Mouse (Mus musculus) layer of hippocampus, postnatal 25 days (tissue): ENCODE results near the gene Calm1. TPM values are rescaled to one million over a fixed set of nuclear protein-coding genes. Genes with fewer than 3 reads are reported as not detected.
"Not testable (repeated sequence)": the region's sequence is repeated elsewhere in the genome, so short reads cannot be mapped to it uniquely, and the experiment has no call there.

ENCODE experiments used
- DNase-seq, 2 experiments: peaks; one replicate each; pipeline ENCODE4 v3.0.0; 2022; ENCODE audit warnings: mixed read lengths in 2 of 2, low spot score in 1 of 2; ENCODE audit errors: extremely low spot score in 1 of 2
- total RNA-seq, 2 experiments: library from RNA; stranded (reverse); gene quantifications; 2 replicates each; pipeline ENCODE4 v1.2.3; 2021

The Calm1 gene
- total RNA-seq, result 1,000 to 10,000 TPM; 1,915 to 2,063 TPM

- peak; percentile 97 to 98 for DNase-seq
Measured at GRCm38 (mm10) chr12:100198967-100199660, at the start of gene Calm1. Gene Calm1, plus strand, starts transcription at chr12:100199435.

DNA sequence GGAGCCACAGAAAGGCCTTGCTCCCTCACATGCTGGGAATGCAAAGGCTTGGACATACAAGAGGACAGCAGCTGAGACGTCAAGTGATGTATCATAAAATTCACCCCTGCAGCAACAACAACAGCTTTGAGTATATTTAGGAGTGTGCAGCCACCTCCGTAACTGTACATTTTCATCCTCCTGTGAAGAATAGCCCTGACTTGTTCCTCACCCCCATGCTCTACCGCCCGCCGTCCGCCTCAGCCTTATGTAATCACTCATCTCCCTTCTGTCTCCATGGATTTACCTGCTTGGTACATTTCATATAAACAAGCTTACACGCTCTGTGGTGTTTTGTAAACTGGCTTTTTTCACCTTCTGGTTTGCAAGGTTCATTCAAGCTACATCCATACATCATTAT, 46.8 kb upstream of the Calm1 start:
- no peak for DNase-seq

GRCm38 (mm10) chr12:100159261-100159975, 39.8 kb upstream of the Calm1 start, which contains the start of gene Nrde2:
Gene Nrde2, minus strand, starts transcription at chr12:100159653.
- peak; percentile 74 to 84 for DNase-seq

DNA sequence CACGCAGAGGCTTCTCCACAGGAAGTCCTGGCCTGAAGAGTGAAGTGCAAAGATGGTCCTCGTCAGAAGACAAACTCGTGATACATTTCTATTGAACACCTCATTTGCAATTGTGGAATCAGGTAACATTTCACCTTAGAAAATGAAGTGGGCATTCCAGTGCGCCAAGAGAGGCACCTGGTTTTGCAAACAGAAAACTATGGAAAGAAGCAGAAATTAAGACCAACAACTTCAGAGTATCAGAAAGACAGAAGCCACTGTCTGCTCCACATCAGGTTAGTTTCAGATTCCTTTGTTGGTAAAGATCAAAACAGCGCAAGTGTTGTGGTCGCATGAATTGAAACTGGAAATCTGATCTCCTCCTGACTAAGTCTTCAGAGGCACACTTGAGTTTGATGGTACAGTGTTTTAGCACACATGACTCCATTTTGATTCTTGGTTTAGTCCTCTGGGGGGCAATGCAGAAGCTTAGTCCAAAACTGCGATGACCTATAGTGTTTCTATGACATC, 34.2 kb upstream of the Calm1 start:
- DNase-seq, result no peak

GRCm38 (mm10) chr12:100166177-100166576, 33.1 kb upstream of the Calm1 start:
- DNase-seq, result peak in 1 of 2 experiments; percentile 61

- DNase-seq, result peak in 1 of 2 experiments; percentile 31
Measured at GRCm38 (mm10) chr12:100166939-100167338, 32.3 kb upstream of the Calm1 start.

- no peak for DNase-seq
Measured at GRCm38 (mm10) chr12:100167502-100167901, 31.7 kb upstream of the Calm1 start.

DNA sequence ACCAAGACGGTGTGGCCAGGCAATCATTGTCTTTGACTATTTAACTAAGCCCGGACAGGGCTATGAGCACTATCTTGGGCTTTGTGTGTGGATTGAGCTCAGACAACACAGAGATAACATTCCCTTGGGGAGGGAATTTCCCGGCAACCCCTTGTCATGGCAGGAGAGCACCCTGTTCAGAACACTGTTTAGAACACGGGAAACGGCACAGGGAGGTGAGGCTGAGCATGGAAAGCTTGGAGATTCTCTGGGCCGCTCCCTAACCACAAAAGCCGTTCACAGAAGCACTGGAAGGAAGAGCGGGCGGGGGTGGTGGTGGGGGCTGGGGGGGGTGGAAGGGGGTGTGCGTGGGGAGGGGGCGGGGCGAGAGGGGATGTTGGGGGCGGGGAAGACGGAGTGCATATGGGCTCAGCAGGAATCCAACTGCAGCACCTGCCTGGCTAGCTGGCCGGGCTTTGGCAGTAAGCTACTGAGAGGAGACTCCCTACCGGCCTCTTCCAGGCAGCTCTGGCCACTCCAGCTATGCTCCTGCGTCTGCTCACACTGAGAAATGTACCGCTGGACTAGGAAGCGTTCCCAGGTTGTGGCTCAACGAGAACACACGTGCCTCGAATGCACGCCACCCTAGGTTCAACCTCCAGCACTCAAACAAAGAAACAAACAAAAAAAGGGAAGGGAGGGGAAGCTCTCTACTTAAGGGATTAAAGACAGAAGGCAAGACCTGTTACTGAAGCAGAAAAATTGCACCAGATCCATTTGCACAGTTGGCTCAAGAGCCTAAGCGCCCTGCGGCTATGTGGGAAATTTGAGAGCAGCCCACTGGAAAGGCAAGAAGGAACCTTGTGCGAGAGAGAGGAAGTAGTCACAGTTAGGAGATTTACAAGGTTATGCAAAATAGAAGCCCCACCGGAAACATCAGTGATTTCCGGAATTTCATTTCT, 31.0 kb upstream of the Calm1 start:
- no peak for DNase-seq

DNA sequence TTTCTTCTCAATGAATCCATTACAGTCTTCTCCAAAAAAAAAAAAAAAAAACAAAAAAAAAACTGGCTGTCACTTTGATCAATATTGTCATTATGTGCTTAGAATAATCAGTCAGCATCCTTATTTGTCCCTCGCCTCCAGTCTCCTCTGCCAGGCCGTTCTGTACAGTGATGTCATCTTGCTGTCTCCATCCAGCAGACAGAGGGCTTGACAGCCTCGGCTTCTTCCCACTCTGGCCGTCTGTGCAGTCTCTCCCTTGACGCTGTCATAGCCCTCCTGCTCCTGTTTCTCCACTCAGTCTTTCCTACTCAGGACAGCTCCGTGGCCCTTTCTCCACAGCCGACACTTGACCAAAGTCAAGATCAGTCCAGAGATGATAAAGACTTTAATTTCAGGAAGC, 26.8 kb upstream of the Calm1 start:
- no peak for DNase-seq

GRCm38 (mm10) chr12:100176469-100177056, 22.7 kb upstream of the Calm1 start:
- DNase-seq, result no peak

DNA sequence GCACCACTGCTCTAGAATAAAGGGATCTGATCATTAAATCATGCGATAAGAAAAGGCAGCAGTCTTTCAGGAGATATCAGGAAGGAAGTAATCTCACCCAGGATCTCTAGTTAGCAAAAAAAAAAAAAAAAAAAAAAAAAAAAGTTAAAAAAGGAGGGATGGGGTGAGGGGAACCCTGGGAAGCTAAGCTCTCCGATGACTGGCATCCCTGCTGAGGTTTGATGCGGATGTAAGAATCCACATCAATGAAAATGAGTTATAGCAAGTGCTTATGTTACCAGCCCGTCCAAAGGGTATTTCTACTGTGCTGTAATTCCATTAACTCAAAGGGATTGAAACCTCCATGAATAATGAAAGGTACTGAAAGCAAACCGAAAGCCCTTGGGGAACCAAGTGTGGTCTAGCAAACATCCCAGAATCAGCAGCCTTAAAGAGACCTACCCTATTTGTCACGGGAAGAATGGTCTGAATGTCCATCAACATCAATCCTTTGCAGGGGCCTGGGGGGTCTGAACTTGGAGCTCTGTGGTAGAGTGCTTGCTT, 20.3 kb upstream of the Calm1 start:
- DNase-seq, result no peak

DNA sequence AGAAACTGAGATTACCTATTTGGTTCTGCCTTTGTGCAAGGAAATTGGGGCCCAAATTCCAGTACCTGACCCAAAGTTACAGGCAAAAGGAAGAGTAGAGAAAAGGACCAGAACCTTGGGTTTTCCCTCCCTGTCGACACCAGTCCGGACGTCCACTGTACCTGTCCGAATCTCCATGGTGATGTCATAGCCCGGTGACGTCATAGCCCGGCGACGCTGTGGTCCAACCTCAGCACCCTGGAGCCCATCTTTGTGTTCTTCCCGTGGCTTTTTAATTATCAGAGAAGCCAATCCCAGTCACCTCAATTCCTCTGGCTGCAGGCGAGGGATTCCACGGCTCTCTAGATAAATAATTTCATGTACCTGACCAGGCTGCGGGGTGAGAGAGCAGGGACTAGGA, 18.4 kb upstream of the Calm1 start:
- no peak for DNase-seq

- DNase-seq, result no peak
Measured at GRCm38 (mm10) chr12:100182676-100183075, 16.6 kb upstream of the Calm1 start.

- no peak for DNase-seq
Measured at GRCm38 (mm10) chr12:100183970-100184369, 15.3 kb upstream of the Calm1 start.

DNA sequence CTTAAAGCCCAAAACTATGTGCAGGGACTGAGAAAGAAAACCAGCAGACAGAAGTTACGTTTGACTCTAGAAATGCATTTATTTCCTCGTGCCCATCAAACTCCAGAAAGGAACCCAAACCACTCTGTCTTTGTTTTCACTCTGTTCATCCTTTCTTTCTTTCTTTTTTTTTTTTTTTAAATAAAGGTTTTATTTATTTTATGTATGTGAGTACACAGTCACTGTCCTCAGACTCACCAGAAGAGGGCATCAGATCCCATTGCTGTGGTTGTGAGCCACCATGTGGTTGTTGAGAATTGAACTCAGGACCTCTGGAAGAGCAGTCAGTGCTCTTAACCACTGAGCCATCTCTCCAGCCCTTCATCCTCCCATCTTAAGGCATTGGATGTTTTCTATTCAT, 14.3 kb upstream of the Calm1 start:
- not testable (repeated sequence) for DNase-seq

GRCm38 (mm10) chr12:100185897-100186296, 13.3 kb upstream of the Calm1 start:
- no peak for DNase-seq

- no peak for DNase-seq
Measured at GRCm38 (mm10) chr12:100186376-100186775, 12.9 kb upstream of the Calm1 start.

GRCm38 (mm10) chr12:100187013-100187755, 12.1 kb upstream of the Calm1 start:
- peak; percentile 92 to 98 for DNase-seq

- no peak for DNase-seq
Measured at GRCm38 (mm10) chr12:100187756-100188430, 11.3 kb upstream of the Calm1 start.
